Mouse (Mus musculus): Measurements from ENCODE around the gene Olfr1532-ps1. TPM values are rescaled to one million over a fixed set of nuclear protein-coding genes. Genes with fewer than 3 reads are reported as not detected.
"Not testable (repeated sequence)": the region's sequence is repeated elsewhere in the genome, so short reads cannot be mapped to it uniquely, and the experiment has no call there.

Gene Olfr1532-ps1
- polyA plus RNA-seq (2014; fragmentation: Nextera tagmentation; extraction: Ambion mirVana) = not detected in 2 replicates

DNA sequence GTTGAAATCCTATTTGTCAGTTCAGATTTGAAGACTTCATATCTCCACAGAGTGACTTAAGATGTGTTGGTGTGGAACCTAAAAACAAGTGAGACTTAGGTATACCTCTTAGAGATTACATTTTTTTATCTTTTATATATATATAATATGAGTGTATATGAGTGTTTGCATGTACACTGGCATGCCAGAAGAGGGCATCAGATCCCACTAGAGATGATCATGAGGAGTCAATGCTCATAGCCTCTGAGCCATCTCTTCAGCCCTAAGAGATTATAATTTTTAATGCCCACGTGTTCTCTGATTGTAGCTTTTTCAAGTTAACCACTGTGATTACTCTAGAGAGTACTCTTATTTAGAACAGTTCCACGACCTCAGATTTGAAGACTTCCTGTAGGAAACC, at the start of gene Olfr1532-ps1:
Gene Olfr1532-ps1 (plus strand): TSS at position 326 of the 400 bp plus-strand sequence.
- H3K9me3 ChIP-seq (ENCODE audit: control insufficient read depth, low read length) = no peaks in the 10 kb centered on the region
- ATAC-seq (ENCODE audit: insufficient read depth, low FRiP score, low TSS enrichment) (no peak), DNase-seq (ENCODE audit: low spot score) (no peak)
- H3K4me2 ChIP-seq (ENCODE audit: low read depth) = no peak within 1 kb of the TSS
- H3K36me3 ChIP-seq (ENCODE audit: control insufficient read depth, insufficient read depth, low read length) = no peaks in the 10 kb centered on the region
- no peaks in the 10 kb centered on the region for H3K27me3 ChIP-seq (ENCODE audit: control insufficient read depth, insufficient read depth, low read length)
- H3K27ac ChIP-seq (ENCODE audit: low read depth, low read length) = no peak within 1 kb of the TSS
- no peak within 1 kb of the TSS for H3K9ac ChIP-seq (ENCODE audit: low read length)
- WGBS = 79% methylated on average over 2 of the region's 2 CpGs
- H3K4me3 ChIP-seq (ENCODE audit: low read depth, low read length) = no peak within 1 kb of the TSS
- H3K4me1 ChIP-seq (ENCODE audit: control insufficient read depth, insufficient read depth, low read length) = no peaks in the 10 kb centered on the region

DNA sequence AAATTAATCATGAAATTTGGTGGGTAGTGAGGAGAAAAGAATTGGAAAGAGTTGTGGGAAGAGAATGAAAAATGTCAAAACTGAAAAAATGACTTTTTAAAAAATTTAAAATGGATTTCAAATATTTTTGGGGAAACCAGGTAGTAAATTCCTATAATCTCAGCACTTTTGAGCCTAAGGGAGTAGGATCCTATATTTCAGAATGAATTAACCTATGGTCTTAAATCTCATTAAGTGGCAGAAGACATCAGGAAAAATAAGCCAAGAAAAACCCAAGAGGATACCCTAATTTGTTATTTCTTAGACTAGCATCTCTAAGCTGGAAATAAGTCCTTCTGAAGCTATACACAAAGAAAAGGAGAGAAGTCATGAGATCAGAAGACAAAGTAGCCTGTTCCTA, 44.9 kb upstream of the Olfr1532-ps1 start, which contains the start of gene Olfr704:
Gene Olfr704 (plus strand): TSS at position 301 of the 400 bp plus-strand sequence.
- H3K4me2 ChIP-seq (ENCODE audit: low read depth) = no peak within 1 kb of the TSS
- no peaks in the 10 kb centered on the region for H3K4me1 ChIP-seq (ENCODE audit: control insufficient read depth, insufficient read depth, low read length)
- no peak for ATAC-seq (ENCODE audit: insufficient read depth, low FRiP score, low TSS enrichment)
- no peak within 1 kb of the TSS for H3K9ac ChIP-seq (ENCODE audit: low read length)
- DNase-seq (ENCODE audit: low spot score) = no peak
- no peaks in the 10 kb centered on the region for H3K36me3 ChIP-seq (ENCODE audit: control insufficient read depth, insufficient read depth, low read length)
- no peak within 1 kb of the TSS for H3K27ac ChIP-seq (ENCODE audit: low read depth, low read length)
- no peaks in the 10 kb centered on the region for H3K9me3 ChIP-seq (ENCODE audit: control insufficient read depth, low read length)
- no peak within 1 kb of the TSS for H3K4me3 ChIP-seq (ENCODE audit: low read depth, low read length)
- no peaks in the 10 kb centered on the region for H3K27me3 ChIP-seq (ENCODE audit: control insufficient read depth, insufficient read depth, low read length)

DNA sequence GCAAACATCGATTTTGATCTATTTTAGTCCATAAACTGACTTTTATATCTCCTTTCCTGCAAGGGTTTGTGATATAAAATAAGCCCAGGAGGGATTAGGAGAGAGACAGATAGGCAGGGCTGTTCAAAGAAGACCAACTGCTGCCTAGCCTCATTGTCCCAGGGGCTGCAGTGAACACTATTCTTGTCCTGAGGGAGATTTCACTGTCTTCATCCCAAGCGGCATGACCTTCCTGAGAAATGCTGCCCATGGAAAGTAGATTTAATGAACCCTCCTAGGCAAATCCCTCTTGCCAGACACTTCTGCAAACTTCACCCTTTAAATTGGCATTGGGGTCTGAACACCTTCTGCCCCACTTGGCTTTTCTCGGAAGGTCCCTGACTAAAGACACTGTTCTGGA, 31.0 kb upstream of the Olfr1532-ps1 start, which contains the start of gene Olfr705:
Gene Olfr705 (minus strand): TSS at position 101 of the 400 bp plus-strand sequence.
- 86% methylated on average over 3 of the region's 3 CpGs for WGBS
- Histone ChIP-seq H3K4me3 (ENCODE audit: low read depth, low read length) (no peak within 1 kb of the TSS), H3K4me1 (ENCODE audit: control insufficient read depth, insufficient read depth, low read length) (no peaks in the 10 kb centered on the region), H3K9me3 (ENCODE audit: control insufficient read depth, low read length) (no peaks in the 10 kb centered on the region), H3K36me3 (ENCODE audit: control insufficient read depth, insufficient read depth, low read length) (no peaks in the 10 kb centered on the region), H3K4me2 (ENCODE audit: low read depth) (no peak within 1 kb of the TSS), H3K9ac (ENCODE audit: low read length) (no peak within 1 kb of the TSS), H3K27me3 (ENCODE audit: control insufficient read depth, insufficient read depth, low read length) (no peaks in the 10 kb centered on the region), H3K27ac (ENCODE audit: low read depth, low read length) (no peak within 1 kb of the TSS)
- DNase-seq (ENCODE audit: low spot score) (no peak), ATAC-seq (ENCODE audit: insufficient read depth, low FRiP score, low TSS enrichment) (no peak)

DNA sequence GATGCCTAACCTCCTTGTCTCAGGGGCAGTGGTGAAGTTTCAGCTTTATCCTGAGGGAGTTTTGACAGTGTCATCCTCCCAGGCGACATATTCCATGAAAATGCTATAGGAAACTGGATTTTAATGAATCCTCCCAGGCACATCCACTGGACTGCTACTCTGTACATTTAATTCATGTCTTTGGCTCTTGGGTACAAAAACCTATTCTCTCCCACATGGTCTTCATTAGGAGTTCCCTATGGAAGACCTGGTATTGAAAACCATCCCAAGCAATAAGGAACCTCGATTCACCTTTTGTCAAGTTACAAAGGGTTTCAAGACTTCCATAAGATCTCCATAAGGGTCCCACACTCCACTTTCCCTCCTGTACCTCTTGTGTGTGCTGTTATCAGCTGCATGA, 19.7 kb upstream of the Olfr1532-ps1 start, which contains the start of gene Olfr706:
Gene Olfr706 (minus strand): TSS at position 101 of the 400 bp plus-strand sequence.
- no peaks in the 10 kb centered on the region for H3K27me3 ChIP-seq (ENCODE audit: control insufficient read depth, insufficient read depth, low read length)
- no peaks in the 10 kb centered on the region for H3K4me1 ChIP-seq (ENCODE audit: control insufficient read depth, insufficient read depth, low read length)
- H3K9me3 ChIP-seq (ENCODE audit: control insufficient read depth, low read length) = no peaks in the 10 kb centered on the region
- DNase-seq (ENCODE audit: low spot score) (no peak), ATAC-seq (ENCODE audit: insufficient read depth, low FRiP score, low TSS enrichment) (no peak)
- H3K27ac ChIP-seq (ENCODE audit: low read depth, low read length) = no peak within 1 kb of the TSS
- no peak within 1 kb of the TSS for H3K4me3 ChIP-seq (ENCODE audit: low read depth, low read length)
- 85% methylated on average over 2 of the region's 2 CpGs for WGBS
- H3K4me2 ChIP-seq (ENCODE audit: low read depth) = no peak within 1 kb of the TSS
- H3K36me3 ChIP-seq (ENCODE audit: control insufficient read depth, insufficient read depth, low read length) = no peaks in the 10 kb centered on the region
- no peak within 1 kb of the TSS for H3K9ac ChIP-seq (ENCODE audit: low read length)

DNA sequence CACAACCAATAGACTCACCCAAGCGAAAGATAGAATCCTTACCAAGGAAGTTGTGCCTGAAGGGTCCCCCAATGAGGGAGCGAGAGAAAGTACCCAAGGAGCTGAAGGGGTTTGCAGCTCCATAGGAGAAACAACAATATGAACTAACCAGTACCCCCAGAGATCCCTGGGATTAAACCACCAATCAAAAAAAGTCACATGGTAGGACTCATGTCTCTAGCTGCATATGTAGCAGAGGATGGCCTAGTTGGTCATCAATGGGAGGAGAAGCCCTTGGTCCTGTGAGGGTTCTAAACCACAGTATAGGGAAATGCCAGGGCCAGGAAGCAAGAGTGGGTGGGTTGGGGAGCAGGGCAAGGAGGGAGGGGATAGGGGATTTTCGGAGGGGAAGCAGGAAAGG, 6.7 kb upstream of the Olfr1532-ps1 start, which contains the start of gene Olfr707:
Gene Olfr707 (minus strand): TSS at position 101 of the 400 bp plus-strand sequence.
- not testable (repeated sequence) for H3K4me2 ChIP-seq (ENCODE audit: low read depth); H3K27me3 ChIP-seq (ENCODE audit: control insufficient read depth, insufficient read depth, low read length); H3K9ac ChIP-seq (ENCODE audit: low read length); DNase-seq (ENCODE audit: low spot score); H3K9me3 ChIP-seq (ENCODE audit: control insufficient read depth, low read length); H3K4me3 ChIP-seq (ENCODE audit: low read depth, low read length); H3K36me3 ChIP-seq (ENCODE audit: control insufficient read depth, insufficient read depth, low read length); H3K27ac ChIP-seq (ENCODE audit: low read depth, low read length); ATAC-seq (ENCODE audit: insufficient read depth, low FRiP score, low TSS enrichment); H3K4me1 ChIP-seq (ENCODE audit: control insufficient read depth, insufficient read depth, low read length)
- WGBS = 89% methylated on average over 3 of the region's 3 CpGs

DNA sequence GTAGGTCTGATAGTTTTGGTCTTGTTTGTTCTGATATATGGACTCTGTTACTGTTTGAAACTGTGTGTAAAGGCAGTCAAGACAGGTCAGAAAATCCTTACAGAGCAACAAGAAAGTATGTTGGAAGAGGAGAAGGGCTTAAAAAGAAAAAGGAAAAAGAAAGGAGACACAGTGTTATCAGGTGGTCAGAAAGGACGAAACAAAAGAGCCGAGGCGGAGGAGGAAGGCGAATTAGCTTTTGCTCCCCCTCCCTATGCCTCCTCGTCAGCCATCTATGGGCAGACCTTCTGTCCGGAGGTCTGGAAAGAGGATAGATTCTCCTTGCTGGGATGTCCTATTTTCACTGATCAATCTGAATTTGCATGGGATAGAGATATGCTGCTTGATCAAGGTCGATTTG, 13.2 kb downstream of the Olfr1532-ps1 start:
- not testable (repeated sequence) for H3K9me3 ChIP-seq (ENCODE audit: control insufficient read depth, low read length); ATAC-seq (ENCODE audit: insufficient read depth, low FRiP score, low TSS enrichment)
- 84% methylated on average over 2 of the region's 7 CpGs for WGBS

DNA sequence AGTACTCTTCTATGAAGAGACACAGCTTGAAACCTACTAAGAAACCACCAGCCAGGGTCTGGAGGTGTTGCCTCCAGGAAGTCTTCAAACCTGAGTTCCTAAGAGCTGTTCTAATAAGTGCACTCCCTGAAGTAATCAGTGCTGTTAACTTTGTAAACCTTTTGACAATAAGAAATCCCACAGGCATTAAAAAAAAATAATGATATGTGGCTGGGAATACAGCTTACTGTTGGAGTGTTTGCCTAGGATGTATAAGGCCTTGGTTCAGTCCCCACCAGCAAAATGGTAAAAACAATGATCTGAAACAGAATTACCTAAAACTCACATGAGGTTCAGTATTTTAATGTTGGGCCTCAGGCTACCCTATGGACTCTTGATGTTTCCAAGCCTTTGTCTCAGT, 24.3 kb downstream of the Olfr1532-ps1 start, which contains the start of gene Olfr709-ps1:
Gene Olfr709-ps1 (minus strand): TSS at position 101 of the 400 bp plus-strand sequence.
- Histone ChIP-seq H3K36me3 (ENCODE audit: control insufficient read depth, insufficient read depth, low read length) (no peaks in the 10 kb centered on the region), H3K27me3 (ENCODE audit: control insufficient read depth, insufficient read depth, low read length) (no peaks in the 10 kb centered on the region), H3K9me3 (ENCODE audit: control insufficient read depth, low read length) (no peaks in the 10 kb centered on the region), H3K4me2 (ENCODE audit: low read depth) (no peak within 1 kb of the TSS), H3K9ac (ENCODE audit: low read length) (no peak within 1 kb of the TSS), H3K27ac (ENCODE audit: low read depth, low read length) (no peak within 1 kb of the TSS), H3K4me3 (ENCODE audit: low read depth, low read length) (no peak within 1 kb of the TSS), H3K4me1 (ENCODE audit: control insufficient read depth, insufficient read depth, low read length) (no peaks in the 10 kb centered on the region)
- no peak for DNase-seq (ENCODE audit: low spot score)
- no peak for ATAC-seq (ENCODE audit: insufficient read depth, low FRiP score, low TSS enrichment)

More for the DNA sequence above, 13.2 kb downstream of the Olfr1532-ps1 start:
- not testable (repeated sequence) for H3K4me1 ChIP-seq (ENCODE audit: control insufficient read depth, insufficient read depth, low read length); H3K9ac ChIP-seq (ENCODE audit: low read length); DNase-seq (ENCODE audit: low spot score); H3K27me3 ChIP-seq (ENCODE audit: control insufficient read depth, insufficient read depth, low read length); H3K27ac ChIP-seq (ENCODE audit: low read depth, low read length); H3K4me3 ChIP-seq (ENCODE audit: low read depth, low read length); H3K36me3 ChIP-seq (ENCODE audit: control insufficient read depth, insufficient read depth, low read length); H3K4me2 ChIP-seq (ENCODE audit: low read depth)

DNA sequence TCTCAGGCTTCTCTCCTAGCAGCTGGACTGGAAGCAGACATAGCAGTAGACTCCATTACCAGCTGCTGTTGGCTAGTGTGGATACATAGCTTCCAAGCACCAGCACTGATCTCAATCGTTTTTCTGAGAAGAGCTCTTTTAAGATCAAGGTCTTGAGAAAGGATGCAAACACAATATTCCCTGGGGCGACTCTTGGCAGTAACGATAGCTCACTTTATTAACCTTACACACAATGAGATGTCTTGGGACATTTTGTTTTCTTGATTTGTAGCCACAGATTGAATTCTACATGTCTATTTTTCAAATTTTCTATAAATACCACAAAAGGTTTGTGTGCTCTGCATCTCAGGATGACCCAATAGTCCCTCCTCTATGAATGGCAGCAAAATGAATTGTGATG, 40.4 kb downstream of the Olfr1532-ps1 start, which contains the start of gene Olfr710:
Gene Olfr710 (minus strand): TSS at position 101 of the 400 bp plus-strand sequence.
- no peak for ATAC-seq (ENCODE audit: insufficient read depth, low FRiP score, low TSS enrichment)

DNA sequence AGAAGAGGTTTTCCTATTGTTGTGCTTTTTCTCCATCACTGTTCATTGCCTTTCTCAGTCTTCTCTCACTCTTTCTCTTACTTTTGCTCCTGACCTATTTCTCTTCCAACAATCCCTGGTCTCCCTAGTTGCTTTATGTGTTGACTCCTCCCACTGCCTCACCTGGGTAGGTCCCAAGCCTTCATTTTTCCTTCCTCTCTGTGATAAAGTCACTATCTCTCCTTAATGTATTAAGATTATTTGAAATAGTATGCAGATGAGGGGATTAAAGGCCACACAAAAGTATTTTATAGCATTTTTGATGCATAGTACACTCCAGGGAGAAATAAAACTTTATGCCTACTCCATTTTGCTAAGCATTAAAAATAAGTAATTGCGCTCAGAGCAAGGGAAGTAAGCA, 56.0 kb downstream of the Olfr1532-ps1 start, which contains the start of gene Olfr6:
Gene Olfr6 (minus strand): TSS at position 101 of the 400 bp plus-strand sequence.
- Histone ChIP-seq H3K4me1 (ENCODE audit: control insufficient read depth, insufficient read depth, low read length) (no peaks in the 10 kb centered on the region), H3K9ac (ENCODE audit: low read length) (no peak within 1 kb of the TSS), H3K4me3 (ENCODE audit: low read depth, low read length) (no peak within 1 kb of the TSS), H3K4me2 (ENCODE audit: low read depth) (no peak within 1 kb of the TSS), H3K27ac (ENCODE audit: low read depth, low read length) (no peak within 1 kb of the TSS), H3K27me3 (ENCODE audit: control insufficient read depth, insufficient read depth, low read length) (no peaks in the 10 kb centered on the region), H3K9me3 (ENCODE audit: control insufficient read depth, low read length) (no peaks in the 10 kb centered on the region), H3K36me3 (ENCODE audit: control insufficient read depth, insufficient read depth, low read length) (no peaks in the 10 kb centered on the region)
- DNase-seq (ENCODE audit: low spot score) (no peak), ATAC-seq (ENCODE audit: insufficient read depth, low FRiP score, low TSS enrichment) (no peak)
- 81% methylated on average over 1 of the region's 1 CpGs for WGBS

More for the DNA sequence above, 40.4 kb downstream of the Olfr1532-ps1 start, which contains the start of gene Olfr710:
- Histone ChIP-seq H3K4me3 (ENCODE audit: low read depth, low read length) (no peak within 1 kb of the TSS), H3K9me3 (ENCODE audit: control insufficient read depth, low read length) (no peaks in the 10 kb centered on the region), H3K27ac (ENCODE audit: low read depth, low read length) (no peak within 1 kb of the TSS), H3K4me1 (ENCODE audit: control insufficient read depth, insufficient read depth, low read length) (no peaks in the 10 kb centered on the region), H3K36me3 (ENCODE audit: control insufficient read depth, insufficient read depth, low read length) (no peaks in the 10 kb centered on the region), H3K9ac (ENCODE audit: low read length) (no peak within 1 kb of the TSS), H3K27me3 (ENCODE audit: control insufficient read depth, insufficient read depth, low read length) (no peaks in the 10 kb centered on the region), H3K4me2 (ENCODE audit: low read depth) (no peak within 1 kb of the TSS)
- WGBS = 86% methylated on average over 3 of the region's 3 CpGs
- no peak for DNase-seq (ENCODE audit: low spot score)

Measured in neural tube, embryonic 11.5 days (tissue).